Mouse (Mus musculus): ENCODE data around the gene Slc25a25. TPM values are rescaled to one million over a fixed set of nuclear protein-coding genes. Genes with fewer than 3 reads are reported as not detected.

The Slc25a25 gene
- total RNA-seq, 2 experiments from 2014 or later: 6.9 to 8.4 TPM

Other genes with a start within 250 kb of the Slc25a25 start
- gene Pomt1, start 214.9 kb downstream of the Slc25a25 start, total RNA-seq (2015): 7.7 and 8.4 TPM in 2 replicates
- gene Pomt1, start 214.9 kb downstream of the Slc25a25 start, total RNA-seq (2017): 15.2 and 17.3 TPM in 2 replicates
- 18.7 and 29.3 TPM in 2 replicates for gene Uck1, start 191.3 kb downstream of the Slc25a25 start, total RNA-seq (2015)
- 19.3 and 19.6 TPM in 2 replicates for gene Uck1, start 191.3 kb downstream of the Slc25a25 start, total RNA-seq (2017)
- 9.7 and 20.1 TPM in 2 replicates for gene Golga2, start 164.1 kb downstream of the Slc25a25 start, total RNA-seq (2015)
- gene Golga2, start 164.1 kb downstream of the Slc25a25 start, total RNA-seq (2017): 51.1 and 55.3 TPM in 2 replicates
- 114 and 143 TPM in 2 replicates for gene Swi5, start 163.4 kb downstream of the Slc25a25 start, total RNA-seq (2015)
- gene Swi5, start 163.4 kb downstream of the Slc25a25 start, total RNA-seq (2017): 208 and 230 TPM in 2 replicates
- 56.3 and 67.0 TPM in 2 replicates for gene Ciz1, start 99.1 kb downstream of the Slc25a25 start, total RNA-seq (2015)
- 66.2 and 81.0 TPM in 2 replicates for gene Ciz1, start 99.1 kb downstream of the Slc25a25 start, total RNA-seq (2017)
- gene Dnm1, start 98.1 kb downstream of the Slc25a25 start, total RNA-seq (2015): 0.47 TPM in 1 of 2 replicates, not detected in the other
- not detected in 2 replicates for gene Dnm1, start 98.1 kb downstream of the Slc25a25 start, total RNA-seq (2017)
- 30.4 and 38.4 TPM in 2 replicates for gene 1110008P14Rik, start 69.5 kb downstream of the Slc25a25 start, total RNA-seq (2015)
- gene 1110008P14Rik, start 69.5 kb downstream of the Slc25a25 start, total RNA-seq (2017): 29.1 and 32.3 TPM in 2 replicates
- 3,591 and 4,679 TPM in 2 replicates for gene Lcn2, start 63.2 kb downstream of the Slc25a25 start, total RNA-seq (2015)
- gene Lcn2, start 63.2 kb downstream of the Slc25a25 start, total RNA-seq (2017): 682 and 1,100 TPM in 2 replicates
- gene Ptges2, start 55.5 kb downstream of the Slc25a25 start, total RNA-seq (2015): 5.0 and 6.7 TPM in 2 replicates
- 7.2 and 8.8 TPM in 2 replicates for gene Ptges2, start 55.5 kb downstream of the Slc25a25 start, total RNA-seq (2017)
- 2.9 and 3.5 TPM in 2 replicates for gene Naif1, start 988 bp downstream of the Slc25a25 start, total RNA-seq (2015)
- 3.2 and 3.9 TPM in 2 replicates for gene Naif1, start 988 bp downstream of the Slc25a25 start, total RNA-seq (2017)
- gene Fam102a, start 83.9 kb upstream of the Slc25a25 start, total RNA-seq (2015): 6.5 and 6.6 TPM in 2 replicates
- gene Fam102a, start 83.9 kb upstream of the Slc25a25 start, total RNA-seq (2017): 4.6 and 4.8 TPM in 2 replicates
- gene Dpm2, start 119.4 kb upstream of the Slc25a25 start, total RNA-seq (2015): 82.8 and 91.7 TPM in 2 replicates
- gene Dpm2, start 119.4 kb upstream of the Slc25a25 start, total RNA-seq (2017): 32.0 and 35.3 TPM in 2 replicates
- gene Pip5kl1, start 123.4 kb upstream of the Slc25a25 start, total RNA-seq (2015): 0.31 TPM in 1 of 2 replicates, not detected in the other
- gene Pip5kl1, start 123.4 kb upstream of the Slc25a25 start, total RNA-seq (2017): not detected in 2 replicates
- not detected in 2 replicates for gene 9430097D07Rik, start 124.2 kb upstream of the Slc25a25 start, total RNA-seq (2015)
- not detected in 2 replicates for gene 9430097D07Rik, start 124.2 kb upstream of the Slc25a25 start, total RNA-seq (2017)
- gene St6galnac4, start 135.7 kb upstream of the Slc25a25 start, total RNA-seq (2015): 5.8 and 9.2 TPM in 2 replicates
- 8.6 and 12.1 TPM in 2 replicates for gene St6galnac4, start 135.7 kb upstream of the Slc25a25 start, total RNA-seq (2017)
- 8.2 and 8.6 TPM in 2 replicates for gene St6galnac6, start 148.3 kb upstream of the Slc25a25 start, total RNA-seq (2015)
- gene St6galnac6, start 148.3 kb upstream of the Slc25a25 start, total RNA-seq (2017): 13.1 and 13.3 TPM in 2 replicates
- gene Ak1, start 170.3 kb upstream of the Slc25a25 start, total RNA-seq (2015): not detected in 2 replicates
- not detected in 2 replicates for gene Ak1, start 170.3 kb upstream of the Slc25a25 start, total RNA-seq (2017)
- 6.3 and 7.9 TPM in 2 replicates for gene Eng, start 195.2 kb upstream of the Slc25a25 start, total RNA-seq (2015)
- 2.0 and 2.2 TPM in 2 replicates for gene Eng, start 195.2 kb upstream of the Slc25a25 start, total RNA-seq (2017)

All from megakaryocyte, adult 5-6 weeks (primary cell).